ENCODE assay signal across 13 mouse cellular contexts in genomic region chr17:88111865-88112645, GRCm38 (mm10). TPM values are rescaled to one million over a fixed set of nuclear protein-coding genes. Genes with fewer than 3 reads are reported as not detected.
DNase-seq lines count a peak whose midpoint lies in the region; ATAC-seq and TF ChIP-seq lines count a peak whose summit lies in the region.
"Had no signal": no experiment of that assay in that cellular context is flagged by ENCODE, and none has a peak within 500 bp of the region (broad histone marks: within the 10 kb centered on the region; RNA-seq: fewer than 3 reads in every experiment).

No protein-coding gene starts in this region.

- no peaks in the 10 kb centered on the region for H3K79me2 ChIP-seq in C2C12 (ENCODE audit: control insufficient read depth, insufficient read depth)

- no peaks in the 10 kb centered on the region for H3K36me3 ChIP-seq in C2C12 (ENCODE audit: control insufficient read depth, insufficient read depth)
- H3K36me3 ChIP-seq: liver, embryonic 13.5 days; midbrain, embryonic 13.5 days had no signal

- H3K27ac ChIP-seq in bone marrow, adult 2 months (ENCODE audit: control insufficient read depth, insufficient read depth, low read depth, low read length, poor library complexity): peak overlapping the region; percentile 62; the same call in 1 of the 2 replicates
- H3K27ac ChIP-seq: liver, embryonic 13.5 days; midbrain, embryonic 13.5 days had no signal

- no peak overlapping the region for H3ac ChIP-seq in C2C12 (ENCODE audit: control insufficient read depth, insufficient read length, low read depth)

- WGBS in bone marrow, adult 2 months: 21% methylated on average over 10 of the region's 10 CpGs

- no peaks in the 10 kb centered on the region for H3K27me3 ChIP-seq in C2C12 (ENCODE audit: control insufficient read depth, insufficient read depth, insufficient read length)
- H3K27me3 ChIP-seq: liver, embryonic 13.5 days; midbrain, embryonic 13.5 days had no signal

- no peak for ATAC-seq in erythroid progenitor cell, adult 5-6 weeks (replicated peaks; ENCODE audit: low FRiP score, poor library complexity, severe bottlenecking)
- ATAC-seq: hindbrain, embryonic 16.5 days; midbrain, embryonic 13.5 days had no signal

- no peaks in the 10 kb centered on the region for H3K79me3 ChIP-seq in C2C12 (ENCODE audit: low read depth)

- no peak for TF ChIP-seq POLR2A in bone marrow, adult 2 months (IDR thresholded peaks at IDR 0.05; ENCODE audit: borderline replicate concordance, control insufficient read depth, low read depth, low read length)

- no peak for TF ChIP-seq CTCF in C2C12 (IDR thresholded peaks at IDR 0.05; ENCODE audit: control insufficient read depth, insufficient read depth, insufficient read length)
- no peak for TF ChIP-seq CTCF in bone marrow, adult 2 months (IDR thresholded peaks at IDR 0.05; ENCODE audit: control insufficient read depth, insufficient read depth, low read length)

- no peak overlapping the region for H3K4me3 ChIP-seq in C2C12 (ENCODE audit: insufficient read depth, poor library complexity, severe bottlenecking)
- no peak overlapping the region for H3K4me3 ChIP-seq in bone marrow, adult 2 months (replicated peaks; ENCODE audit: control insufficient read depth, low read depth, low read length)
- H3K4me3 ChIP-seq: erythroblast, embryonic 14.5 days; liver, embryonic 13.5 days; midbrain, embryonic 13.5 days had no signal

- peak; percentile 40 for DNase-seq in 416B (ENCODE audit: low read depth)
- DNase-seq in spleen, adult 18-20 months: peak; percentile 45 to 66
- DNase-seq in layer of hippocampus, postnatal 25 days (ENCODE audit: extremely low spot score in 1 of 2, low spot score in 1 of 2): no peak
- DNase-seq in retina, postnatal 1 day: no peak
- DNase-seq: adrenal gland, adult 8-10 months; cerebellum, adult 9-10 months; liver, embryonic 13.5 days had no signal

- no peaks in the 10 kb centered on the region; the same call in 1 of the 2 replicates for H3K4me1 ChIP-seq in bone marrow, adult 2 months (ENCODE audit: control insufficient read depth, insufficient read depth, low read length)
- H3K4me1 ChIP-seq: liver, embryonic 13.5 days; midbrain, embryonic 13.5 days had no signal

TF ChIP-seq in C2C12, 6 proteins besides CTCF, POLR2A, EP300 and RAD21:
- TF ChIP-seq USF1 (IDR thresholded peaks at IDR 0.05; ENCODE audit: low read depth) (no peak), MYOD1 (IDR thresholded peaks at IDR 0.05; ENCODE audit: control insufficient read depth, insufficient read length, low read depth) (peak; percentile 29)

RNA-seq across cellular contexts. Expression of gene Fbxo11, which starts 47.0 kb away (rescaled TPM):
- polyA plus RNA-seq in C2C12 (2012; fragmentation: generic; extraction: Trizol): 9.3 TPM
- 16.4 and 17.2 TPM in 2 replicates for polyA plus RNA-seq in bone marrow, adult 2 months (2011; ENCODE audit: insufficient read depth, insufficient read length, low replicate concordance, missing spikeins)
- total RNA-seq in layer of hippocampus, postnatal 25 days (2021): 100 to 1,000 TPM; 117 to 119 TPM
- total RNA-seq in erythroid progenitor cell, adult 5-6 weeks (2015; ENCODE audit: low replicate concordance): 10.1 and 16.2 TPM in 2 replicates
- 5.9 and 14.4 TPM in 2 replicates for total RNA-seq in erythroid progenitor cell, adult 5-6 weeks (2017; ENCODE audit: low replicate concordance)

Comparison
In these comparisons a context has a peak if more than half of its experiments do, and no peak if none do; other contexts are left out.
1. DNase-seq: peak in 416B (single experiment) and spleen, adult 18-20 months (2 of 2); none in layer of hippocampus, postnatal 25 days (0 of 2) and retina, postnatal 1 day (single experiment).
2. RNA of gene Fbxo11, which starts 47.0 kb away (total RNA-seq): 117 to 119 TPM in layer of hippocampus, postnatal 25 days; 5.9 to 16.2 TPM in erythroid progenitor cell, adult 5-6 weeks; every median in the first group is over 4 times any median in the second.